Mouse (Mus musculus) limb, embryonic 13.5 days (tissue): ENCODE results near the gene Fam131a. TPM values are rescaled to one million over a fixed set of nuclear protein-coding genes. Genes with fewer than 3 reads are reported as not detected.
A peak's percentile ranks its signal among the peaks of the same experiment; 100 is the strongest.

Source experiments
- ATAC-seq: fragments of 200-750 bp; cut with Nextera tagmentation; 2 replicates; pipeline ENCODE4 v1.8.0; 2017; ENCODE audit warnings: low read depth, moderate number of reproducible peaks, moderate TSS enrichment; ENCODE audit not compliant: low FRiP score
- H3K27ac ChIP-seq: fragments of 300-500 bp; sonication (generic); 2 replicates; pipeline ENCODE4 v1.5.1; 2015; ENCODE audit warnings: inconsistent platforms, mild to moderate bottlenecking, moderate library complexity
- H3K27me3 ChIP-seq: fragments of 300-500 bp; sonication (generic); 2 replicates; pipeline ENCODE4 v1.6.1; 2015; ENCODE audit warnings: mild to moderate bottlenecking, inconsistent platforms
- H3K36me3 ChIP-seq: fragments of 300-500 bp; sonication (generic); 2 replicates; pipeline ENCODE4 v1.6.1; 2015; ENCODE audit warnings: inconsistent platforms, mild to moderate bottlenecking, moderate library complexity
- H3K4me1 ChIP-seq: fragments of 300-500 bp; sonication (generic); 2 replicates; pipeline ENCODE4 v1.6.1; 2015; ENCODE audit warnings: inconsistent platforms
- H3K4me2 ChIP-seq: fragments of 300-500 bp; sonication (generic); replicated peaks from 2 replicates; pipeline ENCODE4 v1.6.1; 2015; ENCODE audit warnings: inconsistent platforms, mild to moderate bottlenecking, moderate library complexity
- H3K4me3 ChIP-seq: fragments of 300-500 bp; sonication (generic); 2 replicates; pipeline ENCODE4 v1.5.1; 2015; ENCODE audit warnings: moderate library complexity, mild to moderate bottlenecking, inconsistent platforms
- H3K9ac ChIP-seq: fragments of 300-500 bp; sonication (generic); 2 replicates; pipeline ENCODE4 v1.6.1; 2015; ENCODE audit warnings: mild to moderate bottlenecking, inconsistent platforms
- H3K9me3 ChIP-seq: fragments of 300-500 bp; sonication (generic); 2 replicates; pipeline ENCODE4 v1.6.1; 2016; ENCODE audit warnings: inconsistent platforms
- whole genome bisulfite sequencing: fragments of 180-500 bp; shearing (Covaris S2); methylation state at CpG from one replicate; pipeline ENCODE4 v1.1.7; 2015; 5-methylcytosine and 5-hydroxymethylcytosine counted together
- polyA plus RNA-seq: library from polyadenylated mRNA; unstranded; fragments of >200 nt; fragmentation: Nextera tagmentation; extraction: Ambion mirVana; gene quantifications from 2 replicates; pipeline ENCODE4 v1.2.1, GENCODE M21; 2015

Gene Fam131a
- polyA plus RNA-seq, 1 experiment from 2014 or later = 10.4 TPM

- H3K27ac ChIP-seq = no peak overlapping the region
- H3K4me3 ChIP-seq = no peak overlapping the region
- H3K9ac ChIP-seq = no peak overlapping the region
- H3K9me3 ChIP-seq = no peaks in the 10 kb centered on the region
- H3K4me1 ChIP-seq = peaks cover 21% of the 10 kb centered on the region
- H3K27me3 ChIP-seq = no peaks in the 10 kb centered on the region
- WGBS = 63% methylated on average over 4 of the region's 4 CpGs
- H3K4me2 ChIP-seq = no peak overlapping the region
- ATAC-seq = no peak
- peaks cover 31% of the 10 kb centered on the region for H3K36me3 ChIP-seq
These were observed 29.7 kb downstream of the Fam131a start for GRCm38 (mm10) chr16:20722736-20723135.

DNA sequence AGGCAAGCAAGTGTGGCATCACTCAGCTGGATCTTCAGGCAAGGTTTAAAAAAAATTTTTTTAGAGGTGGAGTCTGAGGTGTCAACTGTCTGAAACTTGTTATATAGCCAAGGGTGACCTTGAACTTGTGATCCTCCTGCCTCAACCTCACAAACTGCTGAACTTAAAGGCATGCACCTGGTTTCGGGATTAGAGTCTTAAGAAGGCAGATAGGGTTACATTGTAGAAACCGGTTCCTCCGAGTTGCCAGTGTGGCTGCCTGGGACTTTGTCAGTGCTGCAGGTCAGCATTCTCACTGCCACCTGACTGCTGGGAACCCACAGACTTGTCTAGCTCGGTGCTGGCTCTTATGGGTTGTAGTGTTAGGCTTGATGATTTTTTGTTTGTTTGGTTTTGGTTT lies 30.2 kb downstream of the Fam131a start:
- Histone ChIP-seq H3K4me3 (no peak overlapping the region), H3K27ac (no peak overlapping the region), H3K9me3 (no peaks in the 10 kb centered on the region), H3K27me3 (no peaks in the 10 kb centered on the region), H3K4me2 (no peak overlapping the region), H3K9ac (no peak overlapping the region), H3K4me1 (peaks cover 21% of the 10 kb centered on the region), H3K36me3 (peaks cover 31% of the 10 kb centered on the region)
- WGBS = 35% methylated on average over 4 of the region's 4 CpGs
- ATAC-seq = no peak

DNA sequence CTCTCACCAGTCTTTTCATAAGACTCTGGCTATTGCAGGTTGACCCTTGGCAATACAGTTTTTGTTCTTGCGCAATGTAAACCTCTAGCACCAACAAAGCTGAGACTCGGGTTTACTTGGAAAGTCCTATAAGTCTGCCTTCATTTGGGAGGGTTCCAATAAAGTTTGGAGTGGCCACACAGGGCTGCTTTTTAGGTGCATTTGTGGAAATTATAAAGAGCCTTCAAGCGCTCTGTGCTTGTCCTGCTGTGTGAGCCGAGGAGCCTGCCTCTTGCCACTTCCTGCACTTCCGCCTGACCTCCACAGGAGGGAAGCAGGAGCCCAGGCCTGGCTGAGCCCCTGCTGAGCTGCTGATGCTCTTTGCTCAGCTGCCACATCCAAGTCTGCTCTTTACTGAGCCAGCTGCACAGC lies 31.3 kb downstream of the Fam131a start:
- H3K9me3 ChIP-seq = no peaks in the 10 kb centered on the region
- H3K36me3 ChIP-seq = peaks cover 31% of the 10 kb centered on the region
- H3K27me3 ChIP-seq = no peaks in the 10 kb centered on the region
- H3K9ac ChIP-seq = 0 out of 2 replicates have a peak overlapping the region, but pooled peaks have one; percentile 8
- no peak overlapping the region for H3K4me2 ChIP-seq
- WGBS = 26% methylated on average over 5 of the region's 5 CpGs
- peaks cover 15% of the 10 kb centered on the region for H3K4me1 ChIP-seq
- no peak overlapping the region for H3K27ac ChIP-seq
- no peak overlapping the region for H3K4me3 ChIP-seq
- ATAC-seq = peak; percentile 69; the same call in 1 of the 2 replicates

DNA sequence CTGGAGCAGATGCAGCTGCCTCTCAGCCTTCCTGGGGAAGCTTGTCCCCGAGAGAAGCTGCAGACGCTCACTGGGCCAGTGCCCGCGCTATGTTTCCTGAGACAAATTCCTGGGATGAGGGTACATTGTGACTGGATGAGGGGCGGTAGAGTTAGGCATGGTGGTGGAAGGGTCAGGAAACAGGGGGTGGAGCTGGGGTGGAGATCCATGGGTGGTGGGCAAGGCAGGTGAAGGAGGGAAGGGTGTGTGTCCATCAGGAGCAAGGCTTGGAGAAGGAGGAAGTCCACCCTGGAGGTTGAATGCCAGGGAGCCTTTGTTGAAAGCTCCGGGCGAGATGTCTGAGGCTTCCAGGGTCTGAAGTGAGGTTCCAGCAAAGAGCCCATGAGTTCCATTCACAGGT lies 32.3 kb downstream of the Fam131a start:
- Histone ChIP-seq H3K4me2 (no peak overlapping the region), H3K9ac (no peak overlapping the region), H3K4me1 (peaks cover 20% of the 10 kb centered on the region), H3K36me3 (peaks cover 26% of the 10 kb centered on the region), H3K9me3 (no peaks in the 10 kb centered on the region), H3K27ac (no peak overlapping the region), H3K4me3 (no peak overlapping the region), H3K27me3 (no peaks in the 10 kb centered on the region)
- no peak for ATAC-seq
- WGBS = 58% methylated on average over 7 of the region's 7 CpGs

DNA sequence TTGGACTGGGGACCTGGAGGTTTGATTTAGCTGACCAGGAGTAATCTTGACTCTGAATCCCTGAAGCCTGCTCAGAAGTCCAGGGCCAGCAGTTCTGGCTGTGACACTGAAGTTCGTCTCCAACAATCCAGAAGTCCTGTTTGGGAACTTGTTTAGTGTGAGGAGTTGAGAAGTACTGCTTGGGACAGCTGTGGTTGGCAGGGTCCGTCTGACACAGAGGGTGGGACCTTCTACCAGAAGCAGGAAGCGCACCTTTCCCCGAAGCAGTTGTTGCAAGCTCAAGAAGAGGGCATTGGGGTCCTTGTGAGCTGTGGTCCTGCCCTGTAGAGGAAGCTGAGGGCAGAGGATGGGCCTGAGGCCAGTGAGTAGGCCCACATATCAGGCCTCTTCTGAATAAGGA lies 32.7 kb downstream of the Fam131a start:
- Histone ChIP-seq H3K9ac (no peak overlapping the region), H3K27me3 (no peaks in the 10 kb centered on the region), H3K4me2 (no peak overlapping the region), H3K36me3 (peaks cover 21% of the 10 kb centered on the region), H3K9me3 (no peaks in the 10 kb centered on the region), H3K4me3 (no peak overlapping the region), H3K27ac (no peak overlapping the region), H3K4me1 (peaks cover 23% of the 10 kb centered on the region)
- no peak for ATAC-seq
- WGBS = 83% methylated on average over 4 of the region's 4 CpGs

- Histone ChIP-seq H3K27me3 (no peaks in the 10 kb centered on the region), H3K4me2 (no peak overlapping the region), H3K4me1 (peaks cover 23% of the 10 kb centered on the region), H3K4me3 (no peak overlapping the region), H3K9me3 (no peaks in the 10 kb centered on the region), H3K27ac (no peak overlapping the region), H3K36me3 (peaks cover 15% of the 10 kb centered on the region), H3K9ac (no peak overlapping the region)
- WGBS = 42% methylated on average over 1 of the region's 1 CpGs
- ATAC-seq = no peak
These were observed 33.3 kb downstream of the Fam131a start for GRCm38 (mm10) chr16:20726384-20726783.

DNA sequence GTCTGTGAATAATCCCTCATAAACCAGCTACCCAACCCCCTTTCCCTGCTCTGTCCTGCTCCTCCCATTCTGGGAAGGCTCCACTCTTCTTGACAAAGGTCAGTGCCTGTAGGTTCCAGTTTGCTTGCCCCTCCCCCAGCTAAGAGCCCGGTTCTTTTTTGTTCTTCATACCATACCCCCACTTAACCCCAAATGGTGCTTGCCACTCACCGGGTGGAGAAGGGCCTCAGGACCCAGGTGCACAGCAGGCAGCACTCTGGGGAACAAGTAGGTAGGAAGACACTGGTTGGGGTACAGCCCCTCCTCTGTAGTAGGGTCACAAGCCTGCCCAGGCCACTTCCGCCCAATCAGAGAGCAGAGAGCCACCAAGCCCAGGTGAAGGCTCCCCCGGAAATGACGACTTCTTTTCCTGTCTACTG lies 37.3 kb downstream of the Fam131a start:
- H3K4me2 ChIP-seq = no peak overlapping the region
- WGBS = 41% methylated on average over 5 of the region's 5 CpGs
- H3K4me3 ChIP-seq = no peak overlapping the region
- ATAC-seq = no peak
- no peaks in the 10 kb centered on the region for H3K9me3 ChIP-seq
- peaks cover 32% of the 10 kb centered on the region for H3K4me1 ChIP-seq
- H3K27me3 ChIP-seq = peaks cover 21% of the 10 kb centered on the region
- 0 out of 2 replicates have a peak, but pooled peaks cover under 1% of the 10 kb centered on the region for H3K36me3 ChIP-seq
- no peak overlapping the region for H3K27ac ChIP-seq
- no peak overlapping the region for H3K9ac ChIP-seq

- Histone ChIP-seq H3K4me1 (peaks cover 29% of the 10 kb centered on the region), H3K9me3 (no peaks in the 10 kb centered on the region), H3K4me3 (no peak overlapping the region), H3K27ac (no peak overlapping the region; the same call in 1 of the 2 replicates), H3K4me2 (peak overlapping the region; percentile 96; the same call in 1 of the 2 replicates), H3K36me3 (peaks cover 7% of the 10 kb centered on the region), H3K27me3 (peaks cover 34% of the 10 kb centered on the region), H3K9ac (no peak overlapping the region)
- no peak for ATAC-seq
- WGBS = 72% methylated on average over 5 of the region's 5 CpGs
These were observed 38.6 kb downstream of the Fam131a start for GRCm38 (mm10) chr16:20731688-20732087.

DNA sequence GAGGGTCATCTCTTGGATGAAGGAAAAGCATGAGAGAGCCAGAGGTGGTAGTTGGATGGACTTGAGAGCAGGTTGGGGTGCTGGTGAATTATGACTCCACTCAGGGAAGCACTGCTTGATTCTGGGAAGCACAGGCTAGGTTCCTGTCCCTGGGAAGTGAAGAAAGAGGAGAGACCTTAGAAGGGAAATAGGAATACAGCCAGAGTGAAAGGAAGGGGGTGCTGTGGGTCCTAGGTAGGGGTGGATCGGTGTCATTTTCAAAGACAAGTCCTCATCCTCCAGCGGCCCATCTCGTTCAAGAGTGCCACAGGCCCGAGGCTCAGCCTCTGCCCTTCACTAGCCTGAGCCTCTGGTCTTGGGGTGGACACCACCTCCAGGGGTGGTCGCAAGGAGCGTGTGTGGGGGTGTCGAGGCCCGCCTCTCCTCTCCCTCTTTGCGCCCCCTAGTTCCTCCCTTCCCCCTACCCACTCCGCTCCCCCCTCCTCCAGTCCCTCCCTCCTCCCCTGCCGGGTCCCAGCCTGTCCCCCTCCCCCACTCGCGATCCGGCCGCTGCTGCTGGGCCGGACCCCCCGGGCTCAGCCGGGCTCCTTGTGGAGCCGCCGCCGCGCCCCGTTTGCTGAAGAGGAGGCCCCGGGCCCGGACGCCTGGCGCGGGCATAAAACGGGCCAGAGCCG lies 39.3 kb downstream of the Fam131a start:
- under 1% methylated on average over 27 of the region's 30 CpGs for WGBS
- no peaks in the 10 kb centered on the region for H3K9me3 ChIP-seq
- H3K9ac ChIP-seq = peak overlapping the region; percentile 81
- peak overlapping the region; percentile 71 for H3K4me3 ChIP-seq
- peak overlapping the region; percentile 80 for H3K27ac ChIP-seq
- H3K4me1 ChIP-seq = peaks cover 29% of the 10 kb centered on the region
- ATAC-seq = peak; percentile 57
- peak overlapping the region; percentile 96 for H3K4me2 ChIP-seq
- peaks cover 9% of the 10 kb centered on the region for H3K36me3 ChIP-seq
- peaks cover 40% of the 10 kb centered on the region for H3K27me3 ChIP-seq

DNA sequence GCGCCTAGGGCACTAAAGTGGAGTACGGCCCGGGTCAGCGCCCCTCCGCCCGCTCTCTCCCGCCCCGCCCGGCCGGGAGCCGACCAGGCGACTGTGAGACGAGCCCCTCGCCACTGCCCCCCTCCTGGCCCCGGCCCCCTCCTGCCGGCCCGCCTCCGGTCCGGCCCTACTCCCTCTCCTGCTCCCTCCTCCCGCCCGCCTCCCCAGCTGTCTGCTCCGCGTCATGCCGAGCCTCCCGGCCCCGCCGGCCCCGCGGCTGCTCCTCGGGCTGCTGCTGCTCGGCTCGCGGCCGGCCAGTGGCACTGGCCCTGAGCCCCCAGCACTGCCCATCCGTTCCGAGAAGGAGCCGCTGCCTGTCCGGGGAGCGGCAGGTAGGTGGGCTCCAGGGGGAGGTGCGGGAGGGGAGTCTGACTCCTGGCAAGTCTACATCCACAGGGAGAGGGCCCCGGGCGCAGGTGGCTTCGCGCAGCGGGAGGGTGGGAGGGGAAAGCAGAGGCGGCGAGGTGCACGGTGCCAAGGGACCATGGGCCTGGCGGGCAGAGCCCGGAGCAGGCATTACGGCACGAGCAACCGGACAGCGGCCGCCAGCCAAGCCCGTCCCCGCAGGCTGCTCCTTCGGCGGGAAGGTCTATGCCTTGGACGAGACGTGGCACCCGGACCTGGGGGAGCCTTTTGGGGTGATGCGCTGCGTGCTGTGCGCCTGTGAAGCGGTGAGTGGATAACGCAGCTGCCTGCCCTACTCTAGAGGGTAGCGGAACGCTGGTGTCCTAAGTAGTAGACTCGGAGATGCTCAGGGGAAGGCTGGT lies 40.1 kb downstream of the Fam131a start, which contains the start of gene Chrd:
Chrd (plus strand) TSS at position 203 of the 806 bp plus-strand sequence.
- peak within 1 kb of the TSS; percentile 96 for H3K4me2 ChIP-seq
- H3K36me3 ChIP-seq = peaks cover 9% of the 10 kb centered on the region
- peak within 1 kb of the TSS; percentile 80 for H3K27ac ChIP-seq
- H3K4me1 ChIP-seq = peaks cover 29% of the 10 kb centered on the region
- ATAC-seq = peak; percentile 88
- peaks cover 47% of the 10 kb centered on the region for H3K27me3 ChIP-seq
- H3K9me3 ChIP-seq = no peaks in the 10 kb centered on the region
- H3K4me3 ChIP-seq = peak within 1 kb of the TSS; percentile 71
- peak within 1 kb of the TSS; percentile 81 for H3K9ac ChIP-seq
- under 1% methylated on average over 50 of the region's 70 CpGs for WGBS

DNA sequence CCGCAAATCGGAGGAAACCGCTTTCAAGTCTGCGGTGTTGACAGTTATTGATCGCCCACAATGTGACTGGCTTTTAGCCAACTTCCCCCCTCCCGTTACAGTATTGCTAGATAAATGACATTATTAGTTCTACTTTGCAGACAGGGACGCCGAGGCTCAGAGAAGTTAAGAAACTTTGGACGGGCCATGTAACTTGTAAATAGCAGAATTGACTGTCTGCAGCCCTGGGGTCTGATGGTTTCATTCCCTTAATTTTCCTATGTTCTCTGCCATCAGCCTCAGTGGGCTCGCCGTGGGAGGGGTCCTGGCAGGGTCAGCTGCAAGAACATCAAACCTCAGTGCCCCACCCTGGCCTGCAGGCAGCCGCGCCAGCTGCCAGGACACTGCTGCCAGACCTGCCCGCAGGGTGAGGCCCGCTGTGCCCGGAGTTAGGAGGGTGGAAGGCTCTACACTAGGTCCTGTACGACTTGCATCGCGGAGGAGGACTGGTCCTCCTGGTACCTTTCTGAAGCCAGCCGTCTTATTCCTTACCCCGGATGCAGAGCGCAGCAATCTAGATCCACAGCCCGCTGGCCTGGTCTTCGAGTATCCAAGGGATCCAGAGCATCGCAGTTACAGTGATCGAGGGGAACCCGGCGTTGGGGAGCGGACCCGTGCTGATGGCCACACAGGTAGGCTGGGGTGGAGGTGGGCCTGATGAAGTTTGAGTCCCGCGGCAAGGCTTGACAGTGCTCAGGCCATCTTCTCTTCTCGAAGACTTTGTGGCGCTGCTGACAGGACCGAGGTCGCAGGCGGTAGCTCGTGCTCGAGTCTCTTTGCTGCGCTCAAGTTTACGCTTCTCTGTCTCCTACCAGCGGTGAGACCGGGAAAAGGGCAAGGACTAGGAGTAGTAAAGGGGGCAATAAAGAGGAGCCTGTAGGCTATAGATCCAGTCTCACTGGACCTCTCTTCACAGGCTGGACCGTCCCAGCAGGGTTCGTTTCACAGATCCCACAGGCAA lies 41.0 kb downstream of the Fam131a start, which contains the start of gene Thpo:
Thpo (minus strand) TSS at position 781 of the 1,000 bp plus-strand sequence.
- peak within 1 kb of the TSS; percentile 80; the same call in 1 of the 2 replicates for H3K27ac ChIP-seq
- H3K4me2 ChIP-seq = peak within 1 kb of the TSS; percentile 96
- ATAC-seq = no peak
- H3K9ac ChIP-seq = peak within 1 kb of the TSS; percentile 81
- H3K27me3 ChIP-seq = peaks cover 47% of the 10 kb centered on the region
- no peaks in the 10 kb centered on the region for H3K9me3 ChIP-seq
- peaks cover 29% of the 10 kb centered on the region for H3K4me1 ChIP-seq
- H3K36me3 ChIP-seq = peaks cover 14% of the 10 kb centered on the region
- H3K4me3 ChIP-seq = peak within 1 kb of the TSS; percentile 71
- 3% methylated on average over 45 of the region's 45 CpGs for WGBS
